Mouse (Mus musculus) hindlimb bud, embryonic 11.5 days (tissue): ENCODE data around the gene Ten1.

Experiments used
- DNase-seq: peaks from one replicate; pipeline ENCODE4 v3.0.0-alpha.2; 2012; ENCODE audit warnings: low read depth, low spot score; ENCODE audit errors: extremely low spot score

Ten1 gene

GRCm38 (mm10) chr11:116234901-116235300 is 36.2 kb downstream of the Ten1 start:
- DNase-seq, result no peak

DNA sequence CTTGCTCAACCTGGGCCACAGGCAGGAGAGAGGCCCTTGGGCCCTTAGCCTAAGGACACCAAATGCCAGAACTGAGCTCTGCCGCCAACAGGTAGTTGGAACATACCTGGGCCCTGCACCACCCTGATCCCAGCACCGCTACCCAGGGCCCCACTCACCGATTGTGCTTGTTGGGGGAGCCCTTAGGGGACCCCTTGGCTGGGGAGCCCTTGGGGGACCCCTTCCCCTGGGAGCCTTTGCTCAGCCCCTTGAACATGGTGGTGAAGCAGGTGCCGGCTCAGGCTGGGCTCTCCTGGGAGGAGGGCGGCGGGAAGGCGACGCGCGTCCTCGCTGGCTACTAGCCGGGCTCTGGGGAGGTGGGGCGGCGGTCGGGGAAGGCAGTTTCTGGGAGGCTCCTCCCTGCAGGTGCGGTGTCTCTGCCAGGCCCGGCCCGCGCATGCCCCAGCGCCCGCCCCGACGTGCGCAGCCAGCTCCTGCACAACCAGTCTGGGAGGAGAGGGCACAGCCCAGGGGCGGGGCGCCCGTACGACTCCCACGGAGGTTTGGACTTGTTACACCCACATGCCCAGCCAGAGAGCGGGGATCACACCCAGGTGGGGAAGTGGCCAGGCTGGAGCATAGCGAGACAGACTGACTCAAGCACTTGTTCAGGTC is 39.2 kb downstream of the Ten1 start, which contains the start of gene Evpl:
TSS of gene Evpl (minus strand) at position 336 of the 654 bp plus-strand sequence.
- no peak for DNase-seq

DNA sequence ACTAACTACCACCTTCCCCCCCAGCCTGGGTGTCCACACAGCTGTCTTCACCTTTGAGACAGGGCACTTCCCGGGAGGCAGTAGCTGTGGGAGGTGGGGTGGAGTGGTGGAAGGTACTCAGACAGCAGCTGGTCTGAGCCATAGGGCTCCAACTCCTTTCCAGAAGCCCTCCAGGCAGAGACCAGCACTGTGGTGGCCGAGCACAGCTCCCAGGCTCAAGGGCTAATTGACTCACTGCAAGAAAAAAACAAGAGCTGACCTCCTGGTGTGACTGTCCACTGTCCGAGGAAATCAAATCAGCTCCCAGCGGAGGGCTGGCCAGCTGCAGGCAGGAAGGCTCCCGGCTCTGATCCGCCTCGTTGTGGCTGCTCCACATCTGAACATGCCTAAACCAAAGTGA is 41.1 kb downstream of the Ten1 start:
- DNase-seq, result no peak

DNA sequence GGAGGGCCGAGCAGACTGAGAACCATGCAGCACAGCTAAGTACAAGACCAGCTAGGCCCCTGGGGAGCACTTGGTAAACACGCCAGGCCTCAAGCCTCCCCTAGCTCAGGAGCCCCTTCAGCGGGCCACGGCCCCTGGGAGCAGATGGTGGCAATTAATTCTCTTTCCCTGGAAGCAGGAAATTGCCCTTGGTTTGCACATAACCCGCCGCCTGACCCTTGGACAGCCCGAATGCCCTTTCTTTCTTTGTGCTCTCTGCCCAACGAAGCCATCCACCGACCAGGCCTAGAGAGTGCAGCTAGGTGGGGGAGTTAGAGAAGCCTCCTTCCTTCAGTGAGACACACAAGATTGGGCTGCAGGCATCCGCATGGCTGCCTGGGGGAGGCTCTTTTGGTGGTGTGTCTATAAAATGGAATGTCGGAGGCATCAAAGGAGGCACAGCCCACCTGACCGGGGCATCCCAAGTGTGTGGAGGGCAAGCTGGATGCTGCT is 43.1 kb downstream of the Ten1 start:
- DNase-seq, result no peak

DNA sequence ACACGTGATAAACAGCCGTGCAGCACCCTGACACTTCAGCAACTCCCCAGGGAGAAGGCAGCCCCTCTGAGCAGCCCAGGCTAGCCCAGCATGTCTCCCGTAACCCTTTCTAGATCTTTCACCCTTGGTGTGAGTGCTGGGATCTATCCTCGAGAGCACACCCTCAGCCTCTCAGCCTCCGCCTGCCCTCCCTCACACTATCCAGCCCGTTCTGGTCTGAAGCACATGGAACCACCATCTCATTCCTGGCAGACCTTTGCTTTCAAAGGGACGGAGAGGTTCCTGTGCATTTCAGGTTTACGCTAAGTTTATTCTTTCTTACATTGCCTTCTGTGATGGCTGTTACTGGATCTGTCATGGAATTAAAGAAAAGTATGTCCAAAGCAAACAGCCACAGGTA is 45.9 kb downstream of the Ten1 start:
- no peak for DNase-seq

GRCm38 (mm10) chr11:116245616-116246015 is 47.0 kb downstream of the Ten1 start:
- DNase-seq, result no peak

GRCm38 (mm10) chr11:116247502-116248222 is 49.0 kb downstream of the Ten1 start:
- DNase-seq, result no peak

GRCm38 (mm10) chr11:116250898-116251297 is 52.2 kb downstream of the Ten1 start:
- no peak for DNase-seq

DNA sequence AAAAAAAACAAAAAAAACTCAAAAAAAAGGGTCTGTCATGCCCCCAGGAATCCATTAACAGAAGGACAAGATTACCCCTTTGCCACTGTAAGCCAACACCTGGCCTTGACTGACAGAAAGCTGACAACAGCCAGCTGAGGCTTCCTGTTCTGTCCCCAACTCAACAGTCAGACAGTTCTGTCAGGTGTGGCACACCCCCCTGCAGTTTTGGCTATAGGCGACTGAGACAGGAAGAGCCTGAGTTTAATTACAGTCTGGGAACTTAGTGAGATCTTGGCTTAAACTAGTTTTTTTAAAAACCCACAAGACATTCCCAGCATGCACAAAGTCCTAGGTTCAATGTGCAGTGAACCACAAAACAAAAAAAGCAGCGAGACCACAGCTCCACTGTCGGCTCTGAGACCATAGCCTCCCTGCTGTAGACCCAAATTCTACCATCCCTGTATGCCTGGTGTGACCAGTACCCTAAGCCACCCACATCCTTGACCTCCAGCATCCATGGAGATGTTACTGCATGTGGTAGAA is 54.5 kb downstream of the Ten1 start:
- DNase-seq, result no peak

GRCm38 (mm10) chr11:116254627-116255026 is 56.0 kb downstream of the Ten1 start:
- no peak for DNase-seq

DNA sequence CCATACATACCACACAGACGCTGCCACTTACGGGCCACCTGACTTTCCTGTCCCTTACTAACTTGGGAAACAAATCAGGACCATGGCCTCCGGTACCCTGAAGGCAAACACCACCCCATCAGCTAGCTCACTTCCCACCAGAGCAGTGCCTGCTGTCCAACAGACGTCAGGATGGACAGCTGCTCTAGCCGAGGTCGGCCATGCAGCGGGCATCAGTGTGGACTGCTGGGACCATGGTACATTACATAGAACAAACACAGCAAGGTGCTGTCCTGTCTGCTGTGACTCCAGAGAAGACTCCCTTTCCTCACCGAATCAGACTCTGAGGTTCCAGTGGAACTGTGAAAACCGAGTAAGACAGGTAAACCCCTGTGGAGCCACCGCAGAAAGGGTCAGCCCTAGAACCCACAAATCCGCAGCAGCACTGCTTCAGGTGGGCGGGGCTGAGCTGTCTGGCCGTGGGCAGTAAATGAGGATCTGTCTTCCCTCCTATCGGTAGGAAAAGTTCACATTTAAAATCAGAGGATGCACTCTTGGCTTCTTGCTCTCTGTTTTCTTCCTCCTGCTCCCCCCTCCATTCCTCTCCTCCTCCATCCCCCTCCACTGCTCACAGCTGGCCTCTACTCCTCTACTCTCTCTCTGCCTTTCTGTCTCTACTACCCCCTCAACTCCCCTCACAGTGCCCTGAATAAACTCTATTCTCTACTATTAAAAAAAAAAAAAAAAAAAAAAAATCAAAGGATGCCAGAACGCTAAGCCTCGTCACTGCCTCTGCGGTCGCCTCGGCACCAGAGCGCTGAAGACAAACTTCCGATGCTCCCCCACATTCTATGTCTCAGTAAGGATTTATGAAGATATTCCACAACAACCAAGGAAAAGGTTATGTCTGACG is 56.7 kb downstream of the Ten1 start:
- DNase-seq, result no peak

DNA sequence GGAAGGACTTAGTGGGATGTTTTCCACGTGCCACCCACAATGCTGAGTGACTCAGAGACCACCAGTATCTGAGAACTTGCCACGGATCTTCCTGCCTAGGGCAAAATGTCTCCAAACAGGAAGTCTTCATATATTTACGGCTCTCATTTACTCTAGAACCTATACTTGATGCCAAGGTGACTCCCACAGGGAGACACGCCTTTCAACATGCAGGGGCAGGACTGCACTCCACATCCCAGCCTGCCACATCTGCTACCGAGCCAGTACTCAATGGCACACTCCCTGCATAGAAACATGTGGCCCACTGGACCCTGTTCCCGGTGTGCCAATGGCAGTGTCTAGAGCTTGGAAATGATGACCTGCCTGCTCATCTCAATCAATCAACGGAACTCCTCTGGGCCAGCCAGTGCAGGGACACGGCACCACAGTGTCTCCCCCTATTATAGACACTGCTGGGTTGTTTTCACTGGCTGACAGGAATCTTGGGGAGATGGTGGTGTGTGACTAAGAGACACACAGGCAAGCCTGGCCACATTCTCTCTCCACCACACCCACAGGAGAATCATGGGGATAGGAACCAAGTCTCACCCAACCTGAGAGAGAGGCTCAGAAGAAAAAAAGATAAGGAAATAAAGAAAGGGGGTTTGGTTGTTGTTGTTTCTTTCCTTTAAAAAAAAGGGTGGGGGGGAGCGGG is 57.5 kb downstream of the Ten1 start:
- DNase-seq, result no peak

DNA sequence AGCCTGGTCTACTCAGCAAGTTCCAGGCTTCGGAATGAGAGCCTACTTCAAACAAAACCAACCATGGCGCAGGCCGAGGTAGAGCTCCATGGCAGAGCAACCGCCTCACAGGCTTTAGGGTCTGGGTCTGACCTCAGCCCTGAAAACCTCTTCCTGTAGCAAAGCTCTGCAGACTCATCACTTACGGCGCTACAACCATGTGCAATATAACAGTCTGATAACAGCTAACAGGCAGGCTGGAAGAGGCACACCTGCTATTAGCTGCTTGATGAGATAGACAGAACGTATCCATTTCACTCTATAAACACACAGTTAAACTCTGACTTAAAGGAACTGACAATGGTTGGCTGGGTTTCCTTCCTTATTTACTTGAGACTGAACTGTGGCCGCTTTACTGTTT is 60.8 kb downstream of the Ten1 start:
- no peak for DNase-seq

DNA sequence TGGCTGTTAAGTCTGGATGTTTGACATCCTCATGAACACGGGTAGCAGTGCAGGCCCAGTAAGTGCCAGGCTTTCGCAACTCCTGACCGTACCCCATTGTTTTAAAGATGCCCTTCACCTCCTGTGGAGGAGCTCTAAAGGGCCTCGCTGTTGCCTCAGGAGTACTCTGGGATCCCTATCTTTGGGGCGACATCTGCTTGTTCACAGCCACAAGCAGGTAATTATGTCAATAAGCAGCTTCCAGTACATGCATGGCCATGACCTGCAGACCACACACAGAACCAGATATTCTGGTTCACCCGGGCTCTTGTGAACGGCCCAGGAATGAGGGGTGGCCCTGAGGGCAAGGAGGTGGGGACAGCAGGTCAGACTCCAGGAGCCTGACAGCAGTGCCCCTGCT is 61.6 kb downstream of the Ten1 start:
- DNase-seq, result no peak
